Mouse (Mus musculus) liver, adult 2 months (tissue): ENCODE data around the gene Ephx3.

Experiments
- CTCF ChIP-seq: fragments of 200-500 bp; IDR thresholded peaks from 2 replicates; pipeline ENCODE4 v1.5.1; 2011; ENCODE audit warnings: low read depth, low read length, control low read depth
- POLR2A ChIP-seq: fragments of 200-500 bp; IDR thresholded peaks from 2 replicates; pipeline ENCODE4 v1.6.1; 2011; ENCODE audit warnings: low read length, control low read depth; ENCODE audit not compliant: insufficient read depth; ENCODE audit errors: extremely low read depth

GRCm38 (mm10) chr17:32172485-32172884 lies 16.9 kb downstream of the Ephx3 start:
- TF ChIP-seq CTCF (no peak), POLR2A (no peak)
